Mouse (Mus musculus): ENCODE measurements around the gene AC124108.1. TPM values are rescaled to one million over a fixed set of nuclear protein-coding genes. Genes with fewer than 3 reads are reported as not detected.

Gene AC124108.1
- 0.01 TPM for polyA plus RNA-seq (2012; fragmentation: generic; extraction: Trizol)
- long read RNA-seq, experiment 1: 0 reads
- long read RNA-seq, experiment 2: 0 reads

- no peak for TF ChIP-seq MYOG (IDR thresholded peaks at IDR 0.05; ENCODE audit: control insufficient read depth, extremely low read depth, insufficient read length)
- Histone ChIP-seq H3K27me3 (ENCODE audit: control insufficient read depth, insufficient read depth, insufficient read length) (peaks cover 38% of the 10 kb centered on the region), H3K79me3 (ENCODE audit: low read depth) (no peaks in the 10 kb centered on the region), H3ac (ENCODE audit: control insufficient read depth, insufficient read length, low read depth) (peak within 1 kb of the TSS; percentile 9), H3K4me3 (ENCODE audit: insufficient read depth, poor library complexity, severe bottlenecking) (no peak within 1 kb of the TSS), H3K36me3 (ENCODE audit: control insufficient read depth, insufficient read depth) (no peaks in the 10 kb centered on the region), H3K79me2 (ENCODE audit: control insufficient read depth, insufficient read depth) (no peaks in the 10 kb centered on the region)
These were observed at the start of gene AC124108.1, which contains the start of gene Lemd1 for GRCm38 (mm10) chr1:132191093-132191785. AC124108.1 (plus strand) TSS chr1:132191457. Lemd1 (plus strand) TSS chr1:132191431.

GRCm38 (mm10) chr1:132141753-132142152 is 49.5 kb upstream of the AC124108.1 start:
- no peak overlapping the region for H3ac ChIP-seq (ENCODE audit: control insufficient read depth, insufficient read length, low read depth)
- H3K27me3 ChIP-seq (ENCODE audit: control insufficient read depth, insufficient read depth, insufficient read length): no peaks in the 10 kb centered on the region
- H3K79me2 ChIP-seq (ENCODE audit: control insufficient read depth, insufficient read depth): peaks cover 34% of the 10 kb centered on the region
- H3K4me3 ChIP-seq (ENCODE audit: insufficient read depth, poor library complexity, severe bottlenecking): no peak overlapping the region
- TF ChIP-seq MYOD1 (IDR thresholded peaks at IDR 0.05; ENCODE audit: control insufficient read depth, insufficient read length, low read depth): no peak
- TF ChIP-seq CEBPB (IDR thresholded peaks at IDR 0.05; ENCODE audit: low read depth): no peak
- no peak for TF ChIP-seq CTCF (IDR thresholded peaks at IDR 0.05; ENCODE audit: control insufficient read depth, insufficient read depth, insufficient read length)
- TF ChIP-seq MAX (IDR thresholded peaks at IDR 0.05): no peak
- TF ChIP-seq MYOG (IDR thresholded peaks at IDR 0.05; ENCODE audit: control insufficient read depth, extremely low read depth, insufficient read length): no peak
- peaks cover 25% of the 10 kb centered on the region for H3K79me3 ChIP-seq (ENCODE audit: low read depth)
- no peaks in the 10 kb centered on the region for H3K36me3 ChIP-seq (ENCODE audit: control insufficient read depth, insufficient read depth)

- peaks cover 12% of the 10 kb centered on the region for H3K79me3 ChIP-seq (ENCODE audit: low read depth)
- H3K27me3 ChIP-seq (ENCODE audit: control insufficient read depth, insufficient read depth, insufficient read length): no peaks in the 10 kb centered on the region
- no peaks in the 10 kb centered on the region for H3K36me3 ChIP-seq (ENCODE audit: control insufficient read depth, insufficient read depth)
- no peak overlapping the region for H3K4me3 ChIP-seq (ENCODE audit: insufficient read depth, poor library complexity, severe bottlenecking)
- no peak overlapping the region for H3ac ChIP-seq (ENCODE audit: control insufficient read depth, insufficient read length, low read depth)
- peaks cover 21% of the 10 kb centered on the region for H3K79me2 ChIP-seq (ENCODE audit: control insufficient read depth, insufficient read depth)
- TF ChIP-seq MYOD1 (IDR thresholded peaks at IDR 0.05; ENCODE audit: control insufficient read depth, insufficient read length, low read depth) (no peak), USF1 (IDR thresholded peaks at IDR 0.05; ENCODE audit: low read depth) (no peak), CEBPB (IDR thresholded peaks at IDR 0.05; ENCODE audit: low read depth) (no peak), MAX (IDR thresholded peaks at IDR 0.05) (no peak), MYOG (IDR thresholded peaks at IDR 0.05; ENCODE audit: control insufficient read depth, extremely low read depth, insufficient read length) (no peak), FOSL1 (IDR thresholded peaks at IDR 0.05; ENCODE audit: insufficient read depth, low read length, poor library complexity, severe bottlenecking) (no peak), CTCF (IDR thresholded peaks at IDR 0.05; ENCODE audit: control insufficient read depth, insufficient read depth, insufficient read length) (no peak)
These were observed 48.2 kb upstream of the AC124108.1 start for GRCm38 (mm10) chr1:132143079-132143478.

- no peaks in the 10 kb centered on the region for H3K27me3 ChIP-seq (ENCODE audit: control insufficient read depth, insufficient read depth, insufficient read length)
- H3K79me3 ChIP-seq (ENCODE audit: low read depth): peaks cover 5% of the 10 kb centered on the region
- no peak overlapping the region for H3ac ChIP-seq (ENCODE audit: control insufficient read depth, insufficient read length, low read depth)
- no peak overlapping the region for H3K4me3 ChIP-seq (ENCODE audit: insufficient read depth, poor library complexity, severe bottlenecking)
- H3K36me3 ChIP-seq (ENCODE audit: control insufficient read depth, insufficient read depth): no peaks in the 10 kb centered on the region
- TF ChIP-seq MAX (IDR thresholded peaks at IDR 0.05) (no peak), CTCF (IDR thresholded peaks at IDR 0.05; ENCODE audit: control insufficient read depth, insufficient read depth, insufficient read length) (no peak), MYOG (IDR thresholded peaks at IDR 0.05; ENCODE audit: control insufficient read depth, extremely low read depth, insufficient read length) (no peak), MYOD1 (IDR thresholded peaks at IDR 0.05; ENCODE audit: control insufficient read depth, insufficient read length, low read depth) (no peak), FOSL1 (IDR thresholded peaks at IDR 0.05; ENCODE audit: insufficient read depth, low read length, poor library complexity, severe bottlenecking) (no peak), CEBPB (IDR thresholded peaks at IDR 0.05; ENCODE audit: low read depth) (no peak), USF1 (IDR thresholded peaks at IDR 0.05; ENCODE audit: low read depth) (no peak)
- peaks cover 14% of the 10 kb centered on the region for H3K79me2 ChIP-seq (ENCODE audit: control insufficient read depth, insufficient read depth)
These were observed 47.5 kb upstream of the AC124108.1 start for GRCm38 (mm10) chr1:132143730-132144129.

- Histone ChIP-seq H3K79me3 (ENCODE audit: low read depth) (peaks cover under 1% of the 10 kb centered on the region), H3K36me3 (ENCODE audit: control insufficient read depth, insufficient read depth) (no peaks in the 10 kb centered on the region), H3ac (ENCODE audit: control insufficient read depth, insufficient read length, low read depth) (no peak overlapping the region), H3K4me3 (ENCODE audit: insufficient read depth, poor library complexity, severe bottlenecking) (no peak overlapping the region), H3K27me3 (ENCODE audit: control insufficient read depth, insufficient read depth, insufficient read length) (no peaks in the 10 kb centered on the region), H3K79me2 (ENCODE audit: control insufficient read depth, insufficient read depth) (peaks cover 9% of the 10 kb centered on the region)
- TF ChIP-seq MYOD1 (IDR thresholded peaks at IDR 0.05; ENCODE audit: control insufficient read depth, insufficient read length, low read depth): no peak
- no peak for TF ChIP-seq FOSL1 (IDR thresholded peaks at IDR 0.05; ENCODE audit: insufficient read depth, low read length, poor library complexity, severe bottlenecking)
- TF ChIP-seq CTCF (IDR thresholded peaks at IDR 0.05; ENCODE audit: control insufficient read depth, insufficient read depth, insufficient read length): no peak
- no peak for TF ChIP-seq USF1 (IDR thresholded peaks at IDR 0.05; ENCODE audit: low read depth)
These were observed 47.0 kb upstream of the AC124108.1 start for GRCm38 (mm10) chr1:132144223-132144622.

- H3K4me3 ChIP-seq (ENCODE audit: insufficient read depth, poor library complexity, severe bottlenecking): no peak overlapping the region
- no peaks in the 10 kb centered on the region for H3K36me3 ChIP-seq (ENCODE audit: control insufficient read depth, insufficient read depth)
- no peaks in the 10 kb centered on the region for H3K27me3 ChIP-seq (ENCODE audit: control insufficient read depth, insufficient read depth, insufficient read length)
- TF ChIP-seq MYOG (IDR thresholded peaks at IDR 0.05; ENCODE audit: control insufficient read depth, extremely low read depth, insufficient read length) (no peak), CEBPB (IDR thresholded peaks at IDR 0.05; ENCODE audit: low read depth) (no peak), MAX (IDR thresholded peaks at IDR 0.05) (no peak), USF1 (IDR thresholded peaks at IDR 0.05; ENCODE audit: low read depth) (no peak), MYOD1 (IDR thresholded peaks at IDR 0.05; ENCODE audit: control insufficient read depth, insufficient read length, low read depth) (peak; percentile 45), FOSL1 (IDR thresholded peaks at IDR 0.05; ENCODE audit: insufficient read depth, low read length, poor library complexity, severe bottlenecking) (no peak)
- H3K79me3 ChIP-seq (ENCODE audit: low read depth): no peaks in the 10 kb centered on the region
- H3K79me2 ChIP-seq (ENCODE audit: control insufficient read depth, insufficient read depth): peaks cover 3% of the 10 kb centered on the region
- H3ac ChIP-seq (ENCODE audit: control insufficient read depth, insufficient read length, low read depth): no peak overlapping the region
These were observed 46.4 kb upstream of the AC124108.1 start for GRCm38 (mm10) chr1:132144837-132145236.

Data from C2C12 (cell line).